ENCODE assay signal across 9 mouse cellular contexts in the genomic region with DNA sequence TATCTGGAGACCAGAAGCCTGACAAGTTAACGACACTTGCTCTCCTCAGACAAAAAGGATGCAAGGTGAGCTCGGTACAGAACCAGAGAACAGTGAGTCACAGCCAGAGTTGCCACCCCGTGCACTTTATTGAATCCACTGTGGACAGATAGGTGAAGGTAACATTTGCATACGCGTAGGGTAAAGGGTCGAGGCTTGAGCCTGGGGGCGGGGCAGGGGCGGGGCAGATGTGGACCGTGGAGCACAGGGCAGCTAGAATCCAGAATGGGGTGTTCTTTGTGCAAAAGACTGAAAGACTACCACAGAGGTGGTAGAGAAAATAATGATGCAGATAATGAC. TPM values are rescaled to one million over a fixed set of nuclear protein-coding genes. Genes with fewer than 3 reads are reported as not detected.
DNase-seq lines count a peak whose midpoint lies in the region; ATAC-seq and TF ChIP-seq lines count a peak whose summit lies in the region.
"Had no signal": no experiment of that assay in that cellular context is flagged by ENCODE, and none has a peak within 500 bp of the region (broad histone marks: within the 10 kb centered on the region; RNA-seq: fewer than 3 reads in every experiment).

No protein-coding gene starts in this region.

- no peak overlapping the region for H3K9ac ChIP-seq in hindbrain, postnatal 0 days (replicated peaks; ENCODE audit: low read length)
- no peak overlapping the region; the same call in 1 of the 2 replicates for H3K9ac ChIP-seq in midbrain, embryonic 11.5 days (ENCODE audit: low read length)

- no peak overlapping the region for H3K27ac ChIP-seq in hindbrain, postnatal 0 days
- H3K27ac ChIP-seq in midbrain, embryonic 11.5 days (ENCODE audit: low read depth, low read length) = no peak overlapping the region

- H3K4me2 ChIP-seq in hindbrain, postnatal 0 days (ENCODE audit: low read depth, low read length) = peak overlapping the region; percentile 61
- peak overlapping the region; percentile 42 for H3K4me2 ChIP-seq in midbrain, embryonic 11.5 days

- 18% methylated on average over 9 of the region's 9 CpGs for WGBS in hindbrain, postnatal 0 days
- WGBS in midbrain, embryonic 11.5 days = 14% methylated on average over 9 of the region's 9 CpGs

- no peaks in the 10 kb centered on the region for H3K27me3 ChIP-seq in hindbrain, postnatal 0 days (ENCODE audit: insufficient read depth, low read length)
- no peaks in the 10 kb centered on the region; the same call in 1 of the 2 replicates for H3K27me3 ChIP-seq in midbrain, embryonic 11.5 days (ENCODE audit: control insufficient read depth, insufficient read depth, low read length)

- no peak for ATAC-seq in hindbrain, postnatal 0 days
- ATAC-seq in midbrain, embryonic 11.5 days (ENCODE audit: low FRiP score) = no peak
- no peak for ATAC-seq in erythroid progenitor cell, adult 5-6 weeks (replicated peaks; ENCODE audit: low FRiP score, poor library complexity, severe bottlenecking)
- no peak for ATAC-seq in cerebellum, adult (ENCODE audit: insufficient number of reproducible peaks, low FRiP score, low TSS enrichment)
- ATAC-seq in frontal cortex, adult (ENCODE audit: low TSS enrichment) = no peak

- TF ChIP-seq CTCF in hindbrain, postnatal 0 days (IDR thresholded peaks at IDR 0.05; ENCODE audit: low read depth) = no peak

- H3K9me3 ChIP-seq in hindbrain, postnatal 0 days (ENCODE audit: low read length) = no peaks in the 10 kb centered on the region
- no peaks in the 10 kb centered on the region for H3K9me3 ChIP-seq in midbrain, embryonic 11.5 days (ENCODE audit: control insufficient read depth, low read length)

- peak overlapping the region; percentile 32; the same call in 1 of the 2 replicates for H3K4me3 ChIP-seq in hindbrain, postnatal 0 days (ENCODE audit: low read length)
- peak overlapping the region; percentile 31 for H3K4me3 ChIP-seq in midbrain, embryonic 11.5 days (ENCODE audit: low read depth, low read length)

- H3K4me1 ChIP-seq in hindbrain, postnatal 0 days (ENCODE audit: insufficient read depth, low read length) = peaks cover 4% of the 10 kb centered on the region; the same call in 1 of the 2 replicates
- H3K4me1 ChIP-seq in midbrain, embryonic 11.5 days (ENCODE audit: control insufficient read depth, insufficient read depth, low read length) = peaks cover 9% of the 10 kb centered on the region

- H3K36me3 ChIP-seq in hindbrain, postnatal 0 days (ENCODE audit: insufficient read depth, low read length) = no peaks in the 10 kb centered on the region
- H3K36me3 ChIP-seq in midbrain, embryonic 11.5 days (ENCODE audit: control insufficient read depth, insufficient read depth, low read length) = no peaks in the 10 kb centered on the region

- DNase-seq in adrenal gland, postnatal 10 days = peak; percentile 62
- DNase-seq in adrenal gland, postnatal 25 days = no peak
- peak; percentile 19 for DNase-seq in adipocyte (ENCODE audit: low spot score)
- DNase-seq in hindbrain, postnatal 0 days (ENCODE audit: low spot score) = no peak
- DNase-seq in midbrain, embryonic 11.5 days (ENCODE audit: low spot score, missing footprints) = peak; percentile 85

RNA-seq across cellular contexts. Expression of a gene that starts 1.0 kb away (rescaled TPM):
- total RNA-seq in adrenal gland, postnatal 10 days (2021) = not detected
- total RNA-seq in adrenal gland, postnatal 25 days (2021) = not detected in 2 replicates
- not detected in 2 replicates for total RNA-seq in hindbrain, postnatal 0 days (2014; rRNA removed)
- 0.38 TPM in 1 of 2 replicates, not detected in the other for polyA plus RNA-seq in hindbrain, postnatal 0 days (2015; fragmentation: Nextera tagmentation; extraction: Ambion mirVana)
- not detected in 2 replicates for polyA plus RNA-seq in midbrain, embryonic 11.5 days (2014; fragmentation: Nextera tagmentation; extraction: Ambion mirVana)
- total RNA-seq in erythroid progenitor cell, adult 5-6 weeks (2015; ENCODE audit: low replicate concordance) = not detected in 2 replicates
- not detected in 2 replicates for total RNA-seq in erythroid progenitor cell, adult 5-6 weeks (2017; ENCODE audit: low replicate concordance)
- total RNA-seq: heart, postnatal 10 days had no signal

RNA-seq across cellular contexts. Expression of a gene that starts 1.1 kb away (rescaled TPM):
- total RNA-seq in adrenal gland, postnatal 10 days (2021) = 100 to 1,000 TPM; 418 to 468 TPM
- total RNA-seq in adrenal gland, postnatal 25 days (2021) = 418 and 471 TPM in 2 replicates
- 79.3 and 82.4 TPM in 2 replicates for total RNA-seq in hindbrain, postnatal 0 days (2014; rRNA removed)
- polyA plus RNA-seq in hindbrain, postnatal 0 days (2015; fragmentation: Nextera tagmentation; extraction: Ambion mirVana) = 269 and 281 TPM in 2 replicates
- polyA plus RNA-seq in midbrain, embryonic 11.5 days (2014; fragmentation: Nextera tagmentation; extraction: Ambion mirVana) = 198 and 207 TPM in 2 replicates
- total RNA-seq in erythroid progenitor cell, adult 5-6 weeks (2015; ENCODE audit: low replicate concordance) = 61.6 and 73.4 TPM in 2 replicates
- total RNA-seq in erythroid progenitor cell, adult 5-6 weeks (2017; ENCODE audit: low replicate concordance) = 14.5 and 51.7 TPM in 2 replicates

RNA-seq across cellular contexts. Expression of a gene that starts 4.6 kb away (rescaled TPM):
- total RNA-seq in adrenal gland, postnatal 10 days (2021) = 1 to 10 TPM; 1.4 to 3.3 TPM
- 1.8 and 2.0 TPM in 2 replicates for total RNA-seq in adrenal gland, postnatal 25 days (2021)
- not detected in 2 replicates for total RNA-seq in hindbrain, postnatal 0 days (2014; rRNA removed)
- polyA plus RNA-seq in hindbrain, postnatal 0 days (2015; fragmentation: Nextera tagmentation; extraction: Ambion mirVana) = 0.39 TPM in 1 of 2 replicates, not detected in the other
- polyA plus RNA-seq in midbrain, embryonic 11.5 days (2014; fragmentation: Nextera tagmentation; extraction: Ambion mirVana) = 0.20 TPM in 1 of 2 replicates, not detected in the other
- total RNA-seq in erythroid progenitor cell, adult 5-6 weeks (2015; ENCODE audit: low replicate concordance) = not detected in 2 replicates
- not detected in 2 replicates for total RNA-seq in erythroid progenitor cell, adult 5-6 weeks (2017; ENCODE audit: low replicate concordance)

RNA-seq across cellular contexts. Expression of a gene that starts 12.3 kb away (rescaled TPM):
- total RNA-seq in adrenal gland, postnatal 10 days (2021) = 10 to 100 TPM; 12.2 to 12.4 TPM
- total RNA-seq in adrenal gland, postnatal 25 days (2021) = 3.6 and 3.9 TPM in 2 replicates
- 16.5 and 39.5 TPM in 2 replicates for total RNA-seq in hindbrain, postnatal 0 days (2014; rRNA removed)
- polyA plus RNA-seq in hindbrain, postnatal 0 days (2015; fragmentation: Nextera tagmentation; extraction: Ambion mirVana) = 22.4 and 24.0 TPM in 2 replicates
- 8.0 and 9.5 TPM in 2 replicates for polyA plus RNA-seq in midbrain, embryonic 11.5 days (2014; fragmentation: Nextera tagmentation; extraction: Ambion mirVana)
- total RNA-seq in erythroid progenitor cell, adult 5-6 weeks (2015; ENCODE audit: low replicate concordance) = 31.0 TPM in 1 of 2 replicates, not detected in the other
- total RNA-seq in erythroid progenitor cell, adult 5-6 weeks (2017; ENCODE audit: low replicate concordance) = 0.90 and 20.6 TPM in 2 replicates

RNA-seq across cellular contexts. Expression of a gene that starts 13.5 kb away (rescaled TPM):
- 10 to 100 TPM; 31.6 to 37.2 TPM for total RNA-seq in adrenal gland, postnatal 10 days (2021)
- total RNA-seq in adrenal gland, postnatal 25 days (2021) = 32.3 and 43.2 TPM in 2 replicates
- total RNA-seq in hindbrain, postnatal 0 days (2014; rRNA removed) = 16.3 and 16.6 TPM in 2 replicates
- 6.7 and 7.5 TPM in 2 replicates for polyA plus RNA-seq in hindbrain, postnatal 0 days (2015; fragmentation: Nextera tagmentation; extraction: Ambion mirVana)
- 10.2 and 12.5 TPM in 2 replicates for polyA plus RNA-seq in midbrain, embryonic 11.5 days (2014; fragmentation: Nextera tagmentation; extraction: Ambion mirVana)
- 0.72 TPM in 1 of 2 replicates, not detected in the other for total RNA-seq in erythroid progenitor cell, adult 5-6 weeks (2015; ENCODE audit: low replicate concordance)
- 0.90 and 1.3 TPM in 2 replicates for total RNA-seq in erythroid progenitor cell, adult 5-6 weeks (2017; ENCODE audit: low replicate concordance)

Comparison
In these comparisons a context has a peak if more than half of its experiments do, and no peak if none do; other contexts are left out.
1. DNase-seq: peak in adrenal gland, postnatal 10 days (single experiment), adipocyte (single experiment) and midbrain, embryonic 11.5 days (single experiment); none in adrenal gland, postnatal 25 days (single experiment) and hindbrain, postnatal 0 days (single experiment).